Comparison of ENCODE assay signal across 1 mouse cellular context in the genomic region with DNA sequence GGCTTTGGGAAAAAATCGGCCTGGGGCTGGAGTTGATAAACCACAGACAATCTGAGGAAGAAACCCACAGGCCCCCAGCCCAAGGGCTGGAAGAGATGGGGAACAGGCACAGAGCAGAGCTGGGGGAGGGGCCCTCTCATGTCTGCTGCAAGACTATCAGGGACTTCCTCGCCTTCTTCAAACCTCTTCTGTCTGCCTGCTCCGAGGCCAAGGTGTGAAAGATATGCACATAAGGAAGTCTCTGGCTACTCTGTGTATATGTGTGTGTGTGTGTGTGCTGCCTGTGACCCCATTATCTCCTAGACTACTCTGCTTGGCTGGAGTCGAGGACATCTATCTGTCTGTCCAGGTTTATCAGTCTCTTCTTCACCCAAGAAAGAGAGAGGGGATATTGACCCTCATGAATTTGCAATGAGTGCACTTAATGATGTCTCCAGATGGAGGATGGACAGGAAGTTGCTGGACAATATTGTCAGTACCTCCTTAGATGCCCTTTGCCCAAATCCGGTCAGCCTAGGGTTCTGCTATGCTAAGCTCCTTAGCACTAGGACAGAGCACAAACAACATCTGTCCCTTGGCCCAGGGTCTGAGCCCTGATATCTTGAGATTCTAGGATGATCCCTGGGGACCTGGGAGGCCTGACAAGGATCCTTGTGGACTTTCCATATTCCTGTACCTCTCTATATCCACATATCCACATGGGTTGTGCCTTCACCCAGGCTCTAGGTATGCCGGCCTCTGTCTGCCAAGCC.
TF ChIP-seq lines count a peak whose summit lies in the region.

No protein-coding gene starts in this region.

TF ChIP-seq in MEL, 35 proteins besides CTCF, POLR2A, EP300 and RAD21:
- TF ChIP-seq ZMIZ1 (IDR thresholded peaks at IDR 0.05; ENCODE audit: low read depth, low read length), result no peak
- TF ChIP-seq MAX (IDR thresholded peaks at IDR 0.05; ENCODE audit: low read length), result peak; percentile 62; the same call in 1 of the 2 replicates
TF ChIP-seq in MEL: peak in this region for 1.
